Mouse (Mus musculus): ENCODE results near the gene 1700080E11Rik. TPM values are rescaled to one million over a fixed set of nuclear protein-coding genes. Genes with fewer than 3 reads are reported as not detected.
"Not testable (repeated sequence)": the region's sequence is repeated elsewhere in the genome, so short reads cannot be mapped to it uniquely, and the experiment has no call there.

1700080E11Rik gene
- not detected in 2 replicates for polyA plus RNA-seq (2015; fragmentation: Nextera tagmentation; extraction: Ambion mirVana)

GRCm38 (mm10) chr9:105144992-105145391 is at the start of gene 1700080E11Rik:
1700080E11Rik (minus strand) TSS chr9:105145092.
- Histone ChIP-seq H3K4me3 (ENCODE audit: low read length) (no peak within 1 kb of the TSS), H3K27me3 (ENCODE audit: insufficient read depth, low read length) (no peaks in the 10 kb centered on the region), H3K4me1 (ENCODE audit: insufficient read depth, low read length) (no peaks in the 10 kb centered on the region), H3K4me2 (replicated peaks; ENCODE audit: low read depth, low read length) (no peak within 1 kb of the TSS), H3K36me3 (ENCODE audit: insufficient read depth, low read length) (no peaks in the 10 kb centered on the region), H3K9me3 (ENCODE audit: low read length) (no peaks in the 10 kb centered on the region), H3K9ac (replicated peaks; ENCODE audit: low read length) (no peak within 1 kb of the TSS), H3K27ac (ENCODE audit: low read length) (no peak within 1 kb of the TSS)
- WGBS: 66% methylated on average over 6 of the region's 6 CpGs
- ATAC-seq (ENCODE audit: low FRiP score, low TSS enrichment): no peak

- Histone ChIP-seq H3K4me2 (replicated peaks; ENCODE audit: low read depth, low read length) (no peak overlapping the region), H3K27me3 (ENCODE audit: insufficient read depth, low read length) (no peaks in the 10 kb centered on the region), H3K4me1 (ENCODE audit: insufficient read depth, low read length) (no peaks in the 10 kb centered on the region), H3K9me3 (ENCODE audit: low read length) (0 out of 2 replicates have a peak, but pooled peaks cover 3% of the 10 kb centered on the region), H3K36me3 (ENCODE audit: insufficient read depth, low read length) (no peaks in the 10 kb centered on the region), H3K27ac (ENCODE audit: low read length) (no peak overlapping the region), H3K4me3 (ENCODE audit: low read length) (no peak overlapping the region), H3K9ac (replicated peaks; ENCODE audit: low read length) (no peak overlapping the region)
- 78% methylated on average over 3 of the region's 3 CpGs for WGBS
- no peak for ATAC-seq (ENCODE audit: low FRiP score, low TSS enrichment)
Measured at GRCm38 (mm10) chr9:105186725-105187124, 41.8 kb upstream of the 1700080E11Rik start.

GRCm38 (mm10) chr9:105182392-105182791 is 37.5 kb upstream of the 1700080E11Rik start:
- Histone ChIP-seq H3K4me3 (ENCODE audit: low read length) (no peak overlapping the region), H3K27ac (ENCODE audit: low read length) (no peak overlapping the region), H3K4me1 (ENCODE audit: insufficient read depth, low read length) (no peaks in the 10 kb centered on the region), H3K36me3 (ENCODE audit: insufficient read depth, low read length) (no peaks in the 10 kb centered on the region), H3K9me3 (ENCODE audit: low read length) (no peaks in the 10 kb centered on the region), H3K4me2 (replicated peaks; ENCODE audit: low read depth, low read length) (no peak overlapping the region), H3K9ac (replicated peaks; ENCODE audit: low read length) (no peak overlapping the region), H3K27me3 (ENCODE audit: insufficient read depth, low read length) (no peaks in the 10 kb centered on the region)
- ATAC-seq (ENCODE audit: low FRiP score, low TSS enrichment): no peak
- 85% methylated on average over 3 of the region's 3 CpGs for WGBS

- no peak overlapping the region for H3K27ac ChIP-seq (ENCODE audit: low read length)
- H3K9ac ChIP-seq (replicated peaks; ENCODE audit: low read length): no peak overlapping the region
- no peaks in the 10 kb centered on the region for H3K27me3 ChIP-seq (ENCODE audit: insufficient read depth, low read length)
- no peaks in the 10 kb centered on the region for H3K9me3 ChIP-seq (ENCODE audit: low read length)
- ATAC-seq (ENCODE audit: low FRiP score, low TSS enrichment): no peak
- no peak overlapping the region for H3K4me3 ChIP-seq (ENCODE audit: low read length)
- WGBS: 51% methylated on average over 6 of the region's 6 CpGs
- no peaks in the 10 kb centered on the region for H3K4me1 ChIP-seq (ENCODE audit: insufficient read depth, low read length)
- H3K36me3 ChIP-seq (ENCODE audit: insufficient read depth, low read length): no peaks in the 10 kb centered on the region
- no peak overlapping the region for H3K4me2 ChIP-seq (replicated peaks; ENCODE audit: low read depth, low read length)
Measured at GRCm38 (mm10) chr9:105139204-105139603, 5.7 kb downstream of the 1700080E11Rik start.

GRCm38 (mm10) chr9:105136404-105136803 is 8.5 kb downstream of the 1700080E11Rik start:
- Histone ChIP-seq H3K4me2 (replicated peaks; ENCODE audit: low read depth, low read length) (no peak overlapping the region), H3K9me3 (ENCODE audit: low read length) (no peaks in the 10 kb centered on the region), H3K4me3 (ENCODE audit: low read length) (no peak overlapping the region), H3K27ac (ENCODE audit: low read length) (no peak overlapping the region), H3K9ac (replicated peaks; ENCODE audit: low read length) (no peak overlapping the region), H3K27me3 (ENCODE audit: insufficient read depth, low read length) (no peaks in the 10 kb centered on the region), H3K4me1 (ENCODE audit: insufficient read depth, low read length) (no peaks in the 10 kb centered on the region), H3K36me3 (ENCODE audit: insufficient read depth, low read length) (no peaks in the 10 kb centered on the region)
- no peak for ATAC-seq (ENCODE audit: low FRiP score, low TSS enrichment)
- 7% methylated on average over 1 of the region's 1 CpGs for WGBS

GRCm38 (mm10) chr9:105134536-105134935 is 10.4 kb downstream of the 1700080E11Rik start:
- ATAC-seq (ENCODE audit: low FRiP score, low TSS enrichment): no peak
- Histone ChIP-seq H3K4me1 (ENCODE audit: insufficient read depth, low read length) (peaks cover 5% of the 10 kb centered on the region; the same call in 1 of the 2 replicates), H3K9me3 (ENCODE audit: low read length) (no peaks in the 10 kb centered on the region), H3K36me3 (ENCODE audit: insufficient read depth, low read length) (no peaks in the 10 kb centered on the region), H3K4me2 (replicated peaks; ENCODE audit: low read depth, low read length) (no peak overlapping the region), H3K4me3 (ENCODE audit: low read length) (no peak overlapping the region), H3K27me3 (ENCODE audit: insufficient read depth, low read length) (no peaks in the 10 kb centered on the region), H3K27ac (ENCODE audit: low read length) (no peak overlapping the region), H3K9ac (replicated peaks; ENCODE audit: low read length) (no peak overlapping the region)
- WGBS: 85% methylated on average over 5 of the region's 5 CpGs

- ATAC-seq (ENCODE audit: low FRiP score, low TSS enrichment): peak; percentile 14
- no peaks in the 10 kb centered on the region for H3K27me3 ChIP-seq (ENCODE audit: insufficient read depth, low read length)
- WGBS: 25% methylated on average over 5 of the region's 5 CpGs
- H3K4me2 ChIP-seq (replicated peaks; ENCODE audit: low read depth, low read length): peak overlapping the region; percentile 89
- H3K36me3 ChIP-seq (ENCODE audit: insufficient read depth, low read length): no peaks in the 10 kb centered on the region
- peak overlapping the region; percentile 73 for H3K4me3 ChIP-seq (ENCODE audit: low read length)
- H3K4me1 ChIP-seq (ENCODE audit: insufficient read depth, low read length): peaks cover 5% of the 10 kb centered on the region; the same call in 1 of the 2 replicates
- H3K27ac ChIP-seq (ENCODE audit: low read length): no peak overlapping the region
- peak overlapping the region; percentile 75 for H3K9ac ChIP-seq (replicated peaks; ENCODE audit: low read length)
- H3K9me3 ChIP-seq (ENCODE audit: low read length): no peaks in the 10 kb centered on the region
Measured at GRCm38 (mm10) chr9:105132002-105132367, 12.9 kb downstream of the 1700080E11Rik start.

- Histone ChIP-seq H3K9me3 (ENCODE audit: low read length) (no peaks in the 10 kb centered on the region), H3K9ac (replicated peaks; ENCODE audit: low read length) (peak within 1 kb of the TSS; percentile 75), H3K36me3 (ENCODE audit: insufficient read depth, low read length) (no peaks in the 10 kb centered on the region), H3K4me1 (ENCODE audit: insufficient read depth, low read length) (peaks cover 5% of the 10 kb centered on the region; the same call in 1 of the 2 replicates), H3K27me3 (ENCODE audit: insufficient read depth, low read length) (no peaks in the 10 kb centered on the region), H3K27ac (ENCODE audit: low read length) (peak within 1 kb of the TSS; percentile 64), H3K4me2 (replicated peaks; ENCODE audit: low read depth, low read length) (peak within 1 kb of the TSS; percentile 89), H3K4me3 (ENCODE audit: low read length) (peak within 1 kb of the TSS; percentile 73)
- ATAC-seq (ENCODE audit: low FRiP score, low TSS enrichment): peak; percentile 99
- under 1% methylated on average over 60 of the region's 60 CpGs for WGBS
Measured at GRCm38 (mm10) chr9:105131253-105132001, 13.5 kb downstream of the 1700080E11Rik start, which contains the start of gene Nudt16. Nudt16 (minus strand) TSS chr9:105131824.

- Histone ChIP-seq H3K4me1 (ENCODE audit: insufficient read depth, low read length) (peaks cover 5% of the 10 kb centered on the region; the same call in 1 of the 2 replicates), H3K36me3 (ENCODE audit: insufficient read depth, low read length) (no peaks in the 10 kb centered on the region), H3K9ac (replicated peaks; ENCODE audit: low read length) (no peak overlapping the region), H3K9me3 (ENCODE audit: low read length) (no peaks in the 10 kb centered on the region), H3K4me2 (replicated peaks; ENCODE audit: low read depth, low read length) (no peak overlapping the region), H3K27ac (ENCODE audit: low read length) (no peak overlapping the region), H3K27me3 (ENCODE audit: insufficient read depth, low read length) (no peaks in the 10 kb centered on the region), H3K4me3 (ENCODE audit: low read length) (no peak overlapping the region)
- WGBS: 94% methylated on average over 8 of the region's 8 CpGs
- no peak for ATAC-seq (ENCODE audit: low FRiP score, low TSS enrichment)
Measured at GRCm38 (mm10) chr9:105130331-105130730, 14.6 kb downstream of the 1700080E11Rik start.

GRCm38 (mm10) chr9:105125206-105125605 is 19.7 kb downstream of the 1700080E11Rik start:
- 86% methylated on average over 3 of the region's 3 CpGs for WGBS
- ATAC-seq (ENCODE audit: low FRiP score, low TSS enrichment); H3K4me3 ChIP-seq (ENCODE audit: low read length): not testable (repeated sequence)

More at GRCm38 (mm10) chr9:105125206-105125605, 19.7 kb downstream of the 1700080E11Rik start:
- not testable (repeated sequence) for H3K9me3 ChIP-seq (ENCODE audit: low read length); H3K4me2 ChIP-seq (replicated peaks; ENCODE audit: low read depth, low read length); H3K27me3 ChIP-seq (ENCODE audit: insufficient read depth, low read length); H3K36me3 ChIP-seq (ENCODE audit: insufficient read depth, low read length); H3K9ac ChIP-seq (replicated peaks; ENCODE audit: low read length); H3K27ac ChIP-seq (ENCODE audit: low read length); H3K4me1 ChIP-seq (ENCODE audit: insufficient read depth, low read length)

Measured in kidney, embryonic 16.5 days (tissue).